Mouse (Mus musculus) hindbrain, embryonic 12.5 days (tissue): Measurements from ENCODE around the gene Topors. TPM values are rescaled to one million over a fixed set of nuclear protein-coding genes. Genes with fewer than 3 reads are reported as not detected.
A peak's percentile ranks its signal among the peaks of the same experiment; 100 is the strongest.

ENCODE experiments used
- ATAC-seq: fragments of 200-750 bp; cut with Nextera tagmentation; 2 replicates; pipeline ENCODE4 v1.8.0; 2017; ENCODE audit warnings: moderate TSS enrichment; ENCODE audit not compliant: low FRiP score
- H3K27ac ChIP-seq: fragments of 300-500 bp; sonication (generic); 2 replicates; pipeline ENCODE4 v1.5.1; 2016; ENCODE audit warnings: mild to moderate bottlenecking
- H3K27me3 ChIP-seq: fragments of 300-500 bp; sonication (generic); 2 replicates; pipeline ENCODE4 v1.6.1; 2016; ENCODE audit warnings: mild to moderate bottlenecking
- H3K36me3 ChIP-seq: fragments of 300-500 bp; sonication (generic); 2 replicates; pipeline ENCODE4 v1.6.1; 2016; ENCODE audit warnings: mild to moderate bottlenecking
- H3K4me1 ChIP-seq: fragments of 300-500 bp; sonication (generic); 2 replicates; pipeline ENCODE4 v1.6.1; 2016
- H3K4me2 ChIP-seq: fragments of 300-500 bp; sonication (generic); replicated peaks from 2 replicates; pipeline ENCODE4 v1.6.1; 2016; ENCODE audit warnings: mild to moderate bottlenecking
- H3K4me3 ChIP-seq: fragments of 300-500 bp; sonication (generic); 2 replicates; pipeline ENCODE4 v1.5.1; 2016; ENCODE audit warnings: mild to moderate bottlenecking
- H3K9ac ChIP-seq: fragments of 300-500 bp; sonication (generic); 2 replicates; pipeline ENCODE4 v1.6.1; 2016; ENCODE audit warnings: mild to moderate bottlenecking, moderate library complexity
- H3K9me3 ChIP-seq: fragments of 300-500 bp; sonication (generic); replicated peaks from 2 replicates; pipeline ENCODE4 v1.6.1; 2016; ENCODE audit warnings: mild to moderate bottlenecking
- WGBS: fragments of 180-500 bp; shearing (Covaris S2); methylation state at CpG from one replicate; pipeline ENCODE4 v1.1.7; 2016; 5-methylcytosine and 5-hydroxymethylcytosine counted together
- polyA plus RNA-seq: library from polyadenylated mRNA; unstranded; fragments of >200 nt; fragmentation: Nextera tagmentation; extraction: Ambion mirVana; gene quantifications from 2 replicates; pipeline ENCODE4 v1.2.1, GENCODE M21; 2016

Topors gene
- polyA plus RNA-seq, 1 experiment from 2014 or later = 45.6 TPM

- no peak for ATAC-seq
- no peak overlapping the region for H3K4me3 ChIP-seq
- no peaks in the 10 kb centered on the region for H3K36me3 ChIP-seq
- H3K27ac ChIP-seq = no peak overlapping the region
- 0 out of 2 replicates have a peak, but pooled peaks cover 5% of the 10 kb centered on the region for H3K4me1 ChIP-seq
- H3K4me2 ChIP-seq = no peak overlapping the region
- 43% methylated on average over 21 of the region's 21 CpGs for WGBS
- H3K27me3 ChIP-seq = peaks cover 2% of the 10 kb centered on the region; the same call in 1 of the 2 replicates
- H3K9me3 ChIP-seq = no peaks in the 10 kb centered on the region
- H3K9ac ChIP-seq = no peak overlapping the region
Observed at GRCm38 (mm10) chr4:40221876-40222585, 47.6 kb downstream of the Topors start.

DNA sequence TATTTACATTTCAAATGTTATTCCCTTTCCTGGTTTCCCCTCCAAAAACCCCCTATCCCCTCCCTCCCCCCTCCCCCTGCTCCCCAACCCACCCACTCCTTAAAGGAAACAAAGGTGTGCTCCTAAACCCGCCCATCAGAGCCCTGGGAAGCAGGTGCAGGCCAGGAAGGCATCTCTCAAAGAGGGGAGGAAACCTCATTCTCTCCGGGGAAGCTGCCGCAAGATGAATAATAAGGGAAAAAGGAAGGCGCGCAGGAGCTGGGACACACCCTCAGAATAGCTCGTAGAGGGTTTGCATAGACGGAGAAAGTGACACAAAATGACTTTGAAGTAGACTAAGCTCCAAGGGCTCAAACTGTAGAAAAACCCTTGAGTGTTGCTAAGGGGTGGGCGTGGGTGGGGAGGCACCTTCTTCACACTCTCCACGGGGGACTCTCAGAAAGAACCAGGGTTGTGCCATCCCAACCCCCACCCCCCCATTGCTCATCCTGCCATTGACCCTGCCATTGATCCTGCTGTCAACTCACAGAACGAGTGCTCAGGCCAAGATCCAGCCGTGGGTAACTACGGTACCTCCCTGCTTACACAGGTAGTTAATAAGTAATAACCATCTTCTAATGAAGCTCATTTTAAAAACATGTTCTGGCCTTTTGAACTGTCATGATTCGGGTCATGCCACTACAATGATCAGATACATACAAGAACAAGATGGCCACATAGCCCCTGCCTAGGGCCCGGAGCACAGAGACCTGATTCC lies 48.5 kb downstream of the Topors start:
- H3K4me2 ChIP-seq = peak overlapping the region; percentile 19; the same call in 1 of the 2 replicates
- H3K4me3 ChIP-seq = no peak overlapping the region
- H3K27me3 ChIP-seq = peaks cover 2% of the 10 kb centered on the region; the same call in 1 of the 2 replicates
- H3K4me1 ChIP-seq = 0 out of 2 replicates have a peak, but pooled peaks cover 5% of the 10 kb centered on the region
- H3K27ac ChIP-seq = no peak overlapping the region
- no peak overlapping the region for H3K9ac ChIP-seq
- no peaks in the 10 kb centered on the region for H3K36me3 ChIP-seq
- no peaks in the 10 kb centered on the region for H3K9me3 ChIP-seq
- WGBS = 33% methylated on average over 14 of the region's 14 CpGs
- ATAC-seq = no peak

DNA sequence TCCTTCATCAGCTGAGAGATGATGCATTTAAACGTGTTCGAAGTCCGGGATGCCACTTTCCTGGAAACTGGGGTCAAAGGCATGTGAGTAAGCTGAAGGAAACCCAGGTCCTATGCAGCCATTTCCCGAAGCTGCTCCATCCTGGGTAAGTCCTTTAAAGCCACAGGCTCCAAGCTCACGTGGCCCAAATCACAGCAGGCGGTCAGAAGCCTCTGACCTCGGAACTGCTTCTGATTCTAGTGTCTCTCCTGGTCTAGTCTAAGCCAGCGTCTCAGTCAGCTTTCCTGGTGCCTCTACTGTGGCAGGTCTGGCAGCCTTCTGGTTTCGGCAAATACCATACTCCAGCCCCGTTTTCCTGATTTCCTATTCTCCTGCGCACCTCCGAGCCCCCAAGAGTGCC lies 49.2 kb downstream of the Topors start:
- H3K4me2 ChIP-seq = peak overlapping the region; percentile 19; the same call in 1 of the 2 replicates
- 18% methylated on average over 12 of the region's 12 CpGs for WGBS

GRCm38 (mm10) chr4:40218382-40218781 lies 51.3 kb downstream of the Topors start:
- H3K4me2 ChIP-seq = no peak overlapping the region
- H3K27ac ChIP-seq = no peak overlapping the region
- H3K9ac ChIP-seq = no peak overlapping the region
- H3K9me3 ChIP-seq = no peaks in the 10 kb centered on the region
- H3K4me1 ChIP-seq = 0 out of 2 replicates have a peak, but pooled peaks cover 5% of the 10 kb centered on the region
- no peaks in the 10 kb centered on the region for H3K36me3 ChIP-seq
- 74% methylated on average over 7 of the region's 7 CpGs for WGBS
- H3K27me3 ChIP-seq = peaks cover 2% of the 10 kb centered on the region; the same call in 1 of the 2 replicates
- H3K4me3 ChIP-seq = no peak overlapping the region
- no peak for ATAC-seq

More for the DNA sequence above, 49.2 kb downstream of the Topors start:
- Histone ChIP-seq H3K27me3 (peaks cover 2% of the 10 kb centered on the region; the same call in 1 of the 2 replicates), H3K9me3 (no peaks in the 10 kb centered on the region), H3K36me3 (no peaks in the 10 kb centered on the region), H3K27ac (no peak overlapping the region), H3K4me3 (no peak overlapping the region), H3K9ac (no peak overlapping the region), H3K4me1 (0 out of 2 replicates have a peak, but pooled peaks cover 5% of the 10 kb centered on the region)
- no peak for ATAC-seq

DNA sequence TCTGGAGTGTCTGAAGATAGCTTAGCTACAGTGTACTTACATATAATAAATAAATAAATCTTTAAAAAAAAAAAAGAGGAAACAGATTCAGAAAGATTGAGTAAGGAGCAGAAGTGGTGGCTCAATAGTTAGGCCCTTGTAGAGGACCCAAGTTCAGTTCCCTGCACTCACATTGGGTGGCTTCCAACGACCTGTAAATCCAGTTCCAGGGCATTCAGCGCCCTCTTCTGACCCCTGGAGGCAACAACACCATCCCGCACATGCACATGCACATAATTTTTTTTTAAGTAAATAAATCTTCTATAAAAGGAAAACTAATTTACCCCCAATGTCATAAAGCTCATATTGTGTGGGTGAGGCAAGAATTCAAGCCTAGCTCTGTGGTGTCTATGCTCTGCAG lies 51.7 kb downstream of the Topors start:
- H3K9ac ChIP-seq = no peak overlapping the region
- WGBS = 68% methylated on average over 3 of the region's 3 CpGs
- 0 out of 2 replicates have a peak, but pooled peaks cover 5% of the 10 kb centered on the region for H3K4me1 ChIP-seq

DNA sequence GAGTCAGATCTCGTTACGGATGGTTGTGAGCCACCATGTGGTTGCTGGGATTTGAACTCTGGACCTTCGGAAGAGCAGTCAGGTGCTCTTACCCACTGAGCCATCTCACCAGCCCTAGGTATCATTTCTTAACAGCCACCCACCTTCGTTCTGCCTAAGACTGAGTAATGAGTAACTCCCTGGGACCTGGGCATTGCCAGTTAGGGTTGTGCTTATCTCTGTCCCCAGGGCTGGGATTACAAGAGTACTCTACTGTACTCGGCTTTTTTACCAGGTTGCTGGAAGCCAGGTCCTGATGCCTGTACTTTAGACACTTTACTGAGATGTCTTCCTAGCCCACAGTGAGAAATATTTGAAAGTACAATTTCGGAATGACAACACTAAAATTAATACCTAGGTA lies 57.5 kb downstream of the Topors start:
- H3K4me1 ChIP-seq = no peaks in the 10 kb centered on the region
- WGBS = 95% methylated on average over 4 of the region's 6 CpGs
- no peak for ATAC-seq

More for the DNA sequence above, 51.7 kb downstream of the Topors start:
- no peaks in the 10 kb centered on the region for H3K9me3 ChIP-seq
- peaks cover 2% of the 10 kb centered on the region; the same call in 1 of the 2 replicates for H3K27me3 ChIP-seq
- no peak overlapping the region for H3K27ac ChIP-seq
- H3K4me2 ChIP-seq = no peak overlapping the region
- no peak overlapping the region for H3K4me3 ChIP-seq
- no peak for ATAC-seq
- H3K36me3 ChIP-seq = no peaks in the 10 kb centered on the region

More for the DNA sequence above, 57.5 kb downstream of the Topors start:
- Histone ChIP-seq H3K27ac (no peak overlapping the region), H3K27me3 (no peaks in the 10 kb centered on the region), H3K4me3 (no peak overlapping the region), H3K36me3 (no peaks in the 10 kb centered on the region), H3K4me2 (no peak overlapping the region), H3K9ac (no peak overlapping the region), H3K9me3 (no peaks in the 10 kb centered on the region)

Other genes starting within 250 kb of the Topors start
- gene Aco1, start 126.8 kb downstream of the Topors start, polyA plus RNA-seq = 57.6 and 59.8 TPM in 2 replicates
- gene Ddx58, start 30.0 kb downstream of the Topors start, polyA plus RNA-seq = 6.9 and 7.6 TPM in 2 replicates
- gene Smim27, start 271 bp downstream of the Topors start, polyA plus RNA-seq = 23.6 TPM in 2 replicates
- gene Ndufb6, start 9.6 kb upstream of the Topors start, polyA plus RNA-seq = 235 and 265 TPM in 2 replicates
- 0.09 and 0.14 TPM in 2 replicates for gene Tmem215, start 202.3 kb upstream of the Topors start, polyA plus RNA-seq